Mouse (Mus musculus) cerebellum, adult 8-10 months (tissue): ENCODE measurements around the gene Bfsp2.

ENCODE experiments used
- DNase-seq: peaks from one replicate; pipeline ENCODE4 v3.0.0; 2022

Gene Bfsp2

GRCm38 (mm10) chr9:103480044-103480576, at the start of gene Bfsp2:
Gene Bfsp2, minus strand, starts transcription at chr9:103480420.
- DNase-seq, result no peak

- no peak for DNase-seq
These were observed 44.9 kb upstream of the Bfsp2 start for GRCm38 (mm10) chr9:103525041-103525537.

- no peak for DNase-seq
These were observed 44.4 kb upstream of the Bfsp2 start for GRCm38 (mm10) chr9:103524600-103524999.

GRCm38 (mm10) chr9:103523742-103524403, 43.7 kb upstream of the Bfsp2 start:
- DNase-seq, result no peak

- DNase-seq, result no peak
These were observed 42.8 kb upstream of the Bfsp2 start for GRCm38 (mm10) chr9:103523008-103523407.

GRCm38 (mm10) chr9:103513884-103514283, 33.7 kb upstream of the Bfsp2 start:
- DNase-seq, result no peak

- no peak for DNase-seq
These were observed 32.0 kb upstream of the Bfsp2 start for GRCm38 (mm10) chr9:103512257-103512656.

GRCm38 (mm10) chr9:103506968-103507584, 26.9 kb upstream of the Bfsp2 start:
- DNase-seq, result no peak

- DNase-seq, result peak; percentile 60
These were observed 24.8 kb upstream of the Bfsp2 start for GRCm38 (mm10) chr9:103505067-103505466.

- DNase-seq, result no peak
These were observed 24.4 kb upstream of the Bfsp2 start for GRCm38 (mm10) chr9:103504646-103505045.

- DNase-seq, result no peak
These were observed 23.5 kb upstream of the Bfsp2 start for GRCm38 (mm10) chr9:103503586-103504298.

GRCm38 (mm10) chr9:103502655-103503054, 22.4 kb upstream of the Bfsp2 start:
- peak; percentile 45 for DNase-seq

- peak; percentile 48 for DNase-seq
These were observed 21.7 kb upstream of the Bfsp2 start for GRCm38 (mm10) chr9:103501861-103502364.

- peak; percentile 39 for DNase-seq
These were observed 19.1 kb upstream of the Bfsp2 start for GRCm38 (mm10) chr9:103499366-103499765.

GRCm38 (mm10) chr9:103498699-103499098, 18.5 kb upstream of the Bfsp2 start:
- peak; percentile 69 for DNase-seq

GRCm38 (mm10) chr9:103495391-103495790, 15.2 kb upstream of the Bfsp2 start:
- DNase-seq, result no peak

- DNase-seq, result peak; percentile 92
These were observed 14.3 kb upstream of the Bfsp2 start for GRCm38 (mm10) chr9:103494346-103495020.

- no peak for DNase-seq
These were observed 11.8 kb upstream of the Bfsp2 start for GRCm38 (mm10) chr9:103491985-103492384.

GRCm38 (mm10) chr9:103490439-103490838, 10.2 kb upstream of the Bfsp2 start:
- DNase-seq, result peak; percentile 88

- DNase-seq, result no peak
These were observed 9.7 kb upstream of the Bfsp2 start for GRCm38 (mm10) chr9:103489883-103490282.

GRCm38 (mm10) chr9:103489096-103489495, 8.9 kb upstream of the Bfsp2 start:
- no peak for DNase-seq

- DNase-seq, result no peak
These were observed 6.0 kb upstream of the Bfsp2 start for GRCm38 (mm10) chr9:103486262-103486661.

- no peak for DNase-seq
These were observed 5.4 kb upstream of the Bfsp2 start for GRCm38 (mm10) chr9:103485606-103486005.
